Mouse (Mus musculus): ENCODE data around the gene Sys1.

Gene Sys1

GRCm38 (mm10) chr2:164453887-164454500, 2.8 kb upstream of the Sys1 start:
- DNase-seq: no peak

- DNase-seq: peak; percentile 82
These were observed 1.9 kb upstream of the Sys1 start for GRCm38 (mm10) chr2:164454846-164455245.

GRCm38 (mm10) chr2:164455421-164456190, 1.2 kb upstream of the Sys1 start:
- peak; percentile 35 for DNase-seq

- DNase-seq: no peak
These were observed 351 bp upstream of the Sys1 start for GRCm38 (mm10) chr2:164456413-164456812.

DNA sequence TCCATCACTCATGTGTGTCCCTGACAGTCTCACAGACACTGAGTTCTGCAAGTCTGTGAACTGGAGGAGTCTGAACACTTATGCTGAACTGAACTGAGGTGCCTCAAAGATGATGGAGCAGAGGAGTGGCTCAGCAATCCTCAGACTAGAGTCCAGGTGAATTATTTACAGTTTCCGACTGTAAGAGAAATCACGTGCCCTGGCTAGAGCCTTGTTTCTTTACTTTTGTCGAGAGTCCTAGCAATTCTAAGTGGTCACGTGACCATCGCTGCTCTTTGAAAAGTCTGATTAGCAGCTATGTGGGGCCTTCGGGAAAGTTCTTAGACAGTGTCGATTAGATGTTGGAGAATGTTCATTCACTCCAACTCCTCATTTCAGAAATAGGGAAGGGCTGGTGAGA, 1.2 kb downstream of the Sys1 start:
- DNase-seq: peak; percentile 70

- no peak for DNase-seq
These were observed 1.8 kb downstream of the Sys1 start for GRCm38 (mm10) chr2:164458535-164458934.

GRCm38 (mm10) chr2:164460745-164461551, 4.2 kb downstream of the Sys1 start, which contains the start of gene Gm20458:
Gene Gm20458, plus strand, starts transcription at chr2:164460967.
- DNase-seq: peak; percentile 96

DNA sequence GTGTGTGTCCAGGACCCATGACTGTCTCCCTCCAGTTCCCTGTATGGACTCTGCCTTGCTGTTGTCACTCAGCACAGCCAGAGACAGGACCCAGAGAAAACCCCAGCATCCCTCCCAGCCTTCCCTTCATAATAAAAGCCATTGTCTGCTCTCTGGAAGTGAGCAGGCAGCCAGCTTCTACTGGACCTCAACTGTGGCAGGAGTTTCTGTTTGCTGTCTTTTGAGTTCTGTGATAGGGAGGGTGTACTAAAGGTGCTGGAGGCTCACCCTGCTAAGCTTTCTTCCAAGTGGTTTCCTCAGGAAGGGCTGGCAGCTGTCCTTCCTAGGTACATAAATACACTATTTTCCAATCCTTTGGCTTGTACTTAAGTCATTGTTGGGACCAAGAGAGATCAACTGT, 8.4 kb downstream of the Sys1 start:
- DNase-seq: no peak

DNA sequence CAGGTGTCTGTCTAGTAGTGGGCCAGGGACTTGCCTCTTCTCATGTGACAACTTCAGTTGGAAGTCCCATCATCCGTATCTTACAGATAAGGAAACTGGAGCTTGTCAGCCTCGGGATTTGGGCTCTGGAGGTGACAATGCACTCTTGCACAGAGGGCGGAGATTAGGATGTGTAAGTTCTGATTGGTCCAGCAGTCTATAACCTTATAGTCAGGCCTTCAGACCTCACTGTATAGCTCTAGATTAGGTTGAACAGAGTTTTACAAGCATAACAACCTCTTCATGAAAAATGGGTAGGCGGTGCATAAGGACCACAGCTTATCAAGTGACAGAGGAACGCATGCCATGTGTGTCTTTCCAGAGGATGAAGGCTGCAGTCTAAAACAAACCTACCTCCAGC, 10.0 kb downstream of the Sys1 start:
- no peak for DNase-seq

- peak; percentile 81 for DNase-seq
These were observed 13.5 kb downstream of the Sys1 start for GRCm38 (mm10) chr2:164470254-164470653.

- DNase-seq: no peak
These were observed 16.9 kb downstream of the Sys1 start, which contains the start of gene Trp53tg5 for GRCm38 (mm10) chr2:164473624-164474023. Gene Trp53tg5, minus strand, starts transcription at chr2:164473724.

- peak; percentile 84 for DNase-seq
These were observed 29.0 kb downstream of the Sys1 start, which contains the start of gene Dbndd2 for GRCm38 (mm10) chr2:164485681-164486257. Gene Dbndd2, plus strand, starts transcription at chr2:164486106.

DNA sequence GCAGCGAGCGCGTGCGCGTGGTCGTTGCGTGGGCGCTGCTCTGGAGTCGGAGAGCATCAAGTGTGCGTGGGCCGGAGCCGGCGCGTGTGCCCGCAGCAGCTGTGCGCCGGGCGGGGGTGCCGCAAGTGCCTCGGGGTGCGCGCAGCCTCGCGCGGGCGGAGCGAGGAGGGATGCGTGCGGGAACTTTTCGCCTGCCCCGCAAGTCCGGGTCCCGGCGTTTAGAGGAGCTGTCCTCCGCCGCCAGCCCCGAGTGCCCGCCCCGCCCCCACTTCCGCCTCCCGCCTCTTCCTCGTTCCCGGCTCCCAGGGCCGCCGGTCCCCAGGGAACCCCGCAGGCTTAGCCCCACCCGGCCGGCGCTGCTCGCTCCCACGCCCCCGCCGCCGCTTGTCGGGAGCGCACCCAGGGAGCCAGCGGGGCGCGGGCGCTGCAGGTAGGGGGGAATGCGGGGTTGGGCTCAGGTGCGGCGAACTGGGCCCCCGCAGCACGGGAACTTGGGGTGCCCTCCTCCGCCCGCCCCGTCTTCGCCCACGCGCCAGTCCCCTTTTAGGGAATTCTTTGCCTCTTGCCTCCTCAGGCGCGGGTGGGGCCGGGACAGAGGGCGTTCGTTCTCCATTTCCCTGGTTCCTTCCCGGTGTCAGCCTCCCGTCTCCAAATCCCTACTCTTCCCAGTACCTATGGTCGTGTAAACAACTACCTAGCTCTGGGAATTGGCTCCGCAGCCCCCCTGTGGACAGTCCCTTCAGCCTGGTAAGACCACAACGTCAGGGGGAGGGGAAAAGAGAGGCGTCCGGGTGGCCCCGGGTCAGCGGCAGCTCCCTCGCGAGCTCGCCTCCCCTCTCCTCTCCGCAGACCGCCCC, 29.7 kb downstream of the Sys1 start:
- DNase-seq: peak; percentile 86

GRCm38 (mm10) chr2:164487115-164487527, 30.4 kb downstream of the Sys1 start:
- no peak for DNase-seq

- no peak for DNase-seq
These were observed 31.0 kb downstream of the Sys1 start for GRCm38 (mm10) chr2:164487812-164488211.

DNA sequence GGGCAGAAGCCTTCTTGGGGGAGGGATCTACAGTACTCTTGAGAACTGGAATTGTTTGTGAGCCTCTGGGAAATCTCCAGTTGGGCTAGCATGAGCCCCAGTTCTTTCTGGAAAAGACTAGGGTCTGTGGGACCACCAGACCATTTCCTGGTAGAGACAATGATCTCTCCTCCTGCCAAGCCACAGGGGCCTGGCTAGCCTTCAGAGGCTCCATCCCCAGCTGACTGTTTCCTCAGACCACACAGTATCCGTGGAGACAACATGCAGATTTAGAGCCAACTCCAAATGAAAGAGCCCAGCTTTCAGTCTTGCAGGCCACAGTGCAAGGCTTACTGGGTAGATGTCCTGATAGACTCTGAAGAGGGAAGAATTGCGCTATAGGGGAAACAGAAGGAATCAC, 37.4 kb downstream of the Sys1 start:
- DNase-seq: no peak

- no peak for DNase-seq
These were observed 39.6 kb downstream of the Sys1 start for GRCm38 (mm10) chr2:164496331-164496730.

DNA sequence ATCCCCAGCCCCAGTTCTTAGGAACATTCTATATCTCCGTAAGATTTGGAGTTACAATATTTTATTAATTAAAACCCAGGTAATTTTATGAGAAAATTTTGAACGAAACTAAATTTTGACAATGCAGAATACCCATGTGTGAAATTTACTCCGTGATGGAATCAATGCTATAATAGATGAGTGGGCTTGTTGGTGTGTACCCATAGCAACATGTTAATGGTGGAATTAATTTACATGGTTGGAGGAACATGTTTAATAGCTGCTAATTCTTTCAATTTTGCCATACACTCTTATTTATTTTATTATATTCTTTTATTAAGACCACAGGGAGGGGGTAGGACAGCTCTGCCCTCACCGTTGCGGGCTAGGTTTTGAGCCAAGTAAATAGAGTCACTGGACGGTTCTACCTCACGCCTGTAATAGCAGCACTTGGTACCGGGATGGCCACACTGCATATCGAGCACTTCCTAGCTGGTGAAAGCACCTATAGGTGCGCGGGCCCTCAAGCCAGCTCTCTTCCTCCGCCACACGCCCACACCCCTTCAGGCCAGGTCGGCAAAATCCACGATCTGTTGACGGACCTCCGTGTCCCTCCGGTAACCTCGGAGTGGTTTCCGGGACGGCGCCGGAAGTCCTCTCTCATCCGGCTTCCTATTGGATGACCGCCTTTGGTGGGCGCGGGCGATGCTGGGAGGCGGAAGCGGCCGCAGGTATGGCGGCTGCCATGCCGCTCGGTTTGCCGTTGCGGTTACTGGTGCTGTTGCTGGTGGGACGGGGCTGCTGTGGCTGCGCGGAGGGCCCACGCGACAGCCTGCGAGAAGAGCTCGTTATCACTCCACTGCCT, 40.3 kb downstream of the Sys1 start, which contains the start of gene Pigt:
Gene Pigt, plus strand, starts transcription at position 674 of the 844 bp plus-strand sequence.
- DNase-seq: peak; percentile 92

DNA sequence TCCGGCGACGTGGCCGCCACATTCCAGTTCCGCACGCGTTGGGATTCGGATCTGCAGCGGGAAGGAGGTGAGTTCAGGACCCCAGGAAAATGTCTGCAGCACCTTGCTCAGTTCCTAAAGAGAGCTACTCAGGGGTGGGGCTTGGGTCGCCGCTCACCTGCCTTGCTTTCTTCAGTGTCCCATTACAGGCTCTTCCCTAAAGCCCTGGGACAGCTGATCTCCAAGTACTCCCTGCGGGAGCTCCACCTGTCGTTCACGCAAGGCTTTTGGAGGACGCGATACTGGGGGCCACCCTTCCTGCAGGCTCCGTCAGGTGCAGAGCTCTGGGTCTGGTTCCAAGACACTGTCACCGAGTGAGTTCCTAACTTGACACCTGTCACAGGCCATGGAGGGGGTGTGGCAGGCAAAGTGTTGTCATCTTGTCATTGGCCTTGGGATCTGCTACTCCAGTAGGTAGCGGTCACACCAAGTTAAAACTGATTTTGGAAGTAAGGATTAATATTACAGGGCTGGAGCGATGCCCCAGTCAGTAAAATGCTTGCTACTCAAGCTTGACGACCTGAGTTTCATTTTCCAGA, 41.0 kb downstream of the Sys1 start:
- no peak for DNase-seq

DNA sequence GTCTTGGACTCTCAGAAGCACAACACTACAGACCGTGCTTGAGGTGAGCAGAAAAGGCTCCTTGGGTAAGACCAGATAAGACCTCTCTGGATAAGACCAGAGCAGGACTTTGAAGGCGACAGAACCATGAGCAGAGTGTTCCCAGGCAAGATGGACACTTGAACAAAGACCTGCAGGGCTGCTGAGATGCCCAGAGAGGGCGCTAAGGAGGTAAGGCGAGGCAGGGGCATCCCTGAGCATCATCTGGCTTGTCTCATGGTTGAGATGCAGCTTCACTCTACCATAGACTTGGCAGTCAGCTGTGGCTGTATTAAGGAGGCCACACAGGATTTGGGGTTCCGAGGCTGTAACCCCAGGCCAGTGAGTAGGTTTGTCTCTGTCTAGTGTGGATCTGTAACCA, 42.6 kb downstream of the Sys1 start:
- DNase-seq: no peak

- peak; percentile 37 for DNase-seq
These were observed 43.7 kb downstream of the Sys1 start for GRCm38 (mm10) chr2:164500511-164500910.
